Mouse (Mus musculus) left cerebral cortex, postnatal 25 days (tissue): ENCODE results near the gene Adamtsl2. TPM values are rescaled to one million over a fixed set of nuclear protein-coding genes. Genes with fewer than 3 reads are reported as not detected.

ENCODE experiments used
- DNase-seq, 2 experiments: peaks; one replicate each; pipeline ENCODE4 v3.0.0; 2022; ENCODE audit warnings: low spot score in 2 of 2, mixed read lengths in 1 of 2
- intact Hi-C: fragments of 180-260 bp; cut with DNase I; formaldehyde crosslinking; loops from one replicate; pipeline ENCODE4 v1.15.1; 2025
- total RNA-seq, 2 experiments: library from RNA; stranded (reverse); gene quantifications; 2 replicates each; pipeline ENCODE4 v1.2.3; 2021

The Adamtsl2 gene
- total RNA-seq, 2 experiments from 2014 or later, result 19.5 to 24.7 TPM

- peak; percentile 59 to 67 for DNase-seq
- intact Hi-C loops, result no loop called here
These were observed 24.4 kb downstream of the Adamtsl2 start for GRCm38 (mm10) chr2:27103554-27103953.

GRCm38 (mm10) chr2:27106816-27107215 lies 27.6 kb downstream of the Adamtsl2 start:
- intact Hi-C loops, result no loop called here
- no peak for DNase-seq

GRCm38 (mm10) chr2:27108144-27108543 lies 29.0 kb downstream of the Adamtsl2 start:
- intact Hi-C loops, result no loop called here
- no peak for DNase-seq

- intact Hi-C loops, result no loop called here
- peak in 1 of 2 experiments; percentile 41 for DNase-seq
These were observed 29.9 kb downstream of the Adamtsl2 start for GRCm38 (mm10) chr2:27109052-27109451.

GRCm38 (mm10) chr2:27112585-27112984 lies 33.4 kb downstream of the Adamtsl2 start:
- intact Hi-C loops, result no loop called here
- no peak for DNase-seq

- intact Hi-C loops, result no loop called here
- no peak for DNase-seq
These were observed 35.0 kb downstream of the Adamtsl2 start for GRCm38 (mm10) chr2:27114169-27114568.

- DNase-seq, result no peak
- intact Hi-C loops, result no loop called here
These were observed 39.3 kb downstream of the Adamtsl2 start for GRCm38 (mm10) chr2:27118452-27118851.

GRCm38 (mm10) chr2:27119766-27120165 lies 40.6 kb downstream of the Adamtsl2 start:
- intact Hi-C loops, result loop anchor here (5.0 kb wide), 1 partner anchor 42 kb away; the partner anchor contains the start of gene Adamtsl2

GRCm38 (mm10) chr2:27120241-27120641 lies 41.1 kb downstream of the Adamtsl2 start:
- intact Hi-C loops, result loop anchor here (5.0 kb wide), 1 partner anchor 43 kb away; the partner anchor contains the start of gene Adamtsl2
- DNase-seq, result no peak

More at GRCm38 (mm10) chr2:27119766-27120165, 40.6 kb downstream of the Adamtsl2 start:
- DNase-seq, result no peak

- DNase-seq, result peak in 1 of 2 experiments; percentile 59
These were observed 42.6 kb downstream of the Adamtsl2 start for GRCm38 (mm10) chr2:27121626-27122355.

GRCm38 (mm10) chr2:27122578-27122977 lies 43.4 kb downstream of the Adamtsl2 start:
- intact Hi-C loops, result loop anchor here (5.0 kb wide), 1 partner anchor 45 kb away; the partner anchor contains the start of gene Adamtsl2

More at GRCm38 (mm10) chr2:27121626-27122355, 42.6 kb downstream of the Adamtsl2 start:
- intact Hi-C loops, result loop anchor here (5.0 kb wide), 1 partner anchor 44 kb away; the partner anchor contains the start of gene Adamtsl2

GRCm38 (mm10) chr2:27123121-27123520 lies 43.9 kb downstream of the Adamtsl2 start:
- intact Hi-C loops, result loop anchor here (5.0 kb wide), 1 partner anchor 46 kb away; the partner anchor contains the start of gene Adamtsl2

More at GRCm38 (mm10) chr2:27122578-27122977, 43.4 kb downstream of the Adamtsl2 start:
- no peak for DNase-seq

GRCm38 (mm10) chr2:27125979-27126378 lies 46.8 kb downstream of the Adamtsl2 start:
- no peak for DNase-seq
- intact Hi-C loops, result loop anchor here (2.0 kb wide), 2 partner anchors 83 to 111 kb away; no protein-coding TSS in a partner anchor

More at GRCm38 (mm10) chr2:27123121-27123520, 43.9 kb downstream of the Adamtsl2 start:
- DNase-seq, result no peak

GRCm38 (mm10) chr2:27126496-27126895 lies 47.3 kb downstream of the Adamtsl2 start:
- DNase-seq, result no peak
- intact Hi-C loops, result loop anchor here (2.0 kb wide), 2 partner anchors 84 to 110 kb away; no protein-coding TSS in a partner anchor

- intact Hi-C loops, result no loop called here
- no peak for DNase-seq
These were observed 49.8 kb downstream of the Adamtsl2 start for GRCm38 (mm10) chr2:27128990-27129389.

- DNase-seq, result no peak
- intact Hi-C loops, result no loop called here
These were observed 56.8 kb downstream of the Adamtsl2 start for GRCm38 (mm10) chr2:27135935-27136334.

- no peak for DNase-seq
- intact Hi-C loops, result no loop called here
These were observed 57.2 kb downstream of the Adamtsl2 start for GRCm38 (mm10) chr2:27136336-27136735.

GRCm38 (mm10) chr2:27136789-27137188 lies 57.6 kb downstream of the Adamtsl2 start:
- intact Hi-C loops, result no loop called here
- DNase-seq, result peak in 1 of 2 experiments; percentile 46

- intact Hi-C loops, result no loop called here
- DNase-seq, result no peak
These were observed 59.2 kb downstream of the Adamtsl2 start for GRCm38 (mm10) chr2:27138356-27138755.

GRCm38 (mm10) chr2:27141950-27142693 lies 62.9 kb downstream of the Adamtsl2 start, which contains the start of gene Fam163b:
Gene Fam163b, minus strand, starts transcription at chr2:27142491.
- intact Hi-C loops, result loop anchor here (5.0 kb wide), 1 partner anchor 85 kb away; no protein-coding TSS in a partner anchor
- DNase-seq, result peak; percentile 63 to 70
